Mouse (Mus musculus) neural tube, embryonic 14.5 days (tissue): ENCODE measurements around the gene Wdfy1. TPM values are rescaled to one million over a fixed set of nuclear protein-coding genes. Genes with fewer than 3 reads are reported as not detected.

Experiments
- ATAC-seq: fragments of 200-750 bp; cut with Nextera tagmentation; 2 replicates; pipeline ENCODE4 v1.8.0; 2017; ENCODE audit warnings: low read depth, mild to moderate bottlenecking, moderate TSS enrichment, moderate library complexity
- H3K27ac ChIP-seq: fragments of 300-500 bp; sonication (generic); 2 replicates; pipeline ENCODE4 v1.5.1; 2014; ENCODE audit warnings: low read depth, mild to moderate bottlenecking, control low read depth, low read length, moderate library complexity, mixed read lengths
- H3K27me3 ChIP-seq: fragments of 300-500 bp; sonication (generic); 2 replicates; pipeline ENCODE4 v1.6.1; 2014; ENCODE audit warnings: low read length; ENCODE audit not compliant: control insufficient read depth, insufficient read depth
- H3K36me3 ChIP-seq: fragments of 300-500 bp; sonication (generic); 2 replicates; pipeline ENCODE4 v1.6.1; 2014; ENCODE audit warnings: low read length, mixed read lengths; ENCODE audit not compliant: control insufficient read depth, insufficient read depth
- H3K4me1 ChIP-seq: fragments of 300-500 bp; sonication (generic); 2 replicates; pipeline ENCODE4 v1.6.1; 2014; ENCODE audit warnings: low read length; ENCODE audit not compliant: control insufficient read depth, insufficient read depth
- H3K4me2 ChIP-seq: fragments of 300-500 bp; sonication (generic); 2 replicates; pipeline ENCODE4 v1.6.1; 2014; ENCODE audit warnings: mild to moderate bottlenecking, low read depth, low read length, control low read depth
- H3K4me3 ChIP-seq: fragments of 300-500 bp; sonication (generic); 2 replicates; pipeline ENCODE4 v1.5.1; 2014; ENCODE audit warnings: low read depth, low read length, control low read depth, mixed read lengths
- H3K9ac ChIP-seq: fragments of 300-500 bp; sonication (generic); replicated peaks from 2 replicates; pipeline ENCODE4 v1.6.1; 2014; ENCODE audit warnings: low read depth, mild to moderate bottlenecking, control low read depth, low read length, mixed read lengths
- H3K9me3 ChIP-seq: fragments of 300-500 bp; sonication (generic); 2 replicates; pipeline ENCODE4 v1.6.1; 2016; ENCODE audit warnings: low read length; ENCODE audit not compliant: control insufficient read depth
- WGBS: fragments of 180-500 bp; shearing (Covaris S2); extraction: QIAGEN DNeasy Blood & Tissue Kit; methylation state at CpG from one replicate; pipeline ENCODE4 v1.1.7; 2014; 5-methylcytosine and 5-hydroxymethylcytosine counted together
- polyA plus RNA-seq: library from polyadenylated mRNA; unstranded; fragments of >200 nt; fragmentation: Nextera tagmentation; extraction: Ambion mirVana; gene quantifications from 2 replicates; pipeline ENCODE4 v1.2.1, GENCODE M21; 2014

The Wdfy1 gene
- polyA plus RNA-seq, 1 experiment from 2014 or later: 109 TPM

GRCm38 (mm10) chr1:79687254-79687653 lies 88.7 kb downstream of the Wdfy1 start:
- Histone ChIP-seq H3K9me3 (0 out of 2 replicates have a peak, but pooled peaks cover 2% of the 10 kb centered on the region), H3K4me1 (no peaks in the 10 kb centered on the region), H3K4me3 (no peak overlapping the region), H3K36me3 (no peaks in the 10 kb centered on the region), H3K27me3 (no peaks in the 10 kb centered on the region), H3K9ac (no peak overlapping the region), H3K27ac (no peak overlapping the region), H3K4me2 (no peak overlapping the region)
- WGBS: 85% methylated on average over 1 of the region's 1 CpGs
- ATAC-seq: no peak

DNA sequence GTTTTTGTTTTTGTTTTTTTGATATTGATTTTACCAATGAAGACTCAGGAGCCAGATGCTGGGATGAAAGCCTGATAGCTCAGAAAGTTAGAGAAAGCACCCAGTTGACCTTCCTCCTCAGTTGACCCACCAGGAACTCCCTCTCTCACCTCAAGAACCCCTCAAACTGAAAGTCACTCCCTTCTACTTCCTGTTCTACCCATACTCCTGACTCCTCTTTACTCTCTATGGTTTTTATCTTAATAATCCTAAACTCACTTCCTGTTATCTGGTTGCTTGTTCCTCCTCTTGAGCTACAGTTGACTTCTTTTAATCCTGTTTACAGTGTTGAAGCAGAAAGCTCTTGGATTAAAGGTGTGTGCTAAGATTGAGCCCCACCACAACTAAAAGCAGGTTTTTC lies 91.9 kb downstream of the Wdfy1 start:
- Histone ChIP-seq H3K4me3 (no peak overlapping the region), H3K9ac (no peak overlapping the region), H3K4me1 (no peaks in the 10 kb centered on the region), H3K27ac (no peak overlapping the region), H3K27me3 (no peaks in the 10 kb centered on the region), H3K36me3 (no peaks in the 10 kb centered on the region), H3K4me2 (no peak overlapping the region), H3K9me3 (0 out of 2 replicates have a peak, but pooled peaks cover 2% of the 10 kb centered on the region)
- ATAC-seq: no peak

GRCm38 (mm10) chr1:79682936-79683335 lies 93.0 kb downstream of the Wdfy1 start:
- 13% methylated on average over 5 of the region's 5 CpGs for WGBS
- Histone ChIP-seq H3K27ac (no peak overlapping the region), H3K9ac (no peak overlapping the region), H3K36me3 (no peaks in the 10 kb centered on the region), H3K27me3 (no peaks in the 10 kb centered on the region), H3K4me3 (no peak overlapping the region), H3K9me3 (0 out of 2 replicates have a peak, but pooled peaks cover under 1% of the 10 kb centered on the region), H3K4me1 (no peaks in the 10 kb centered on the region), H3K4me2 (no peak overlapping the region)
- no peak for ATAC-seq

DNA sequence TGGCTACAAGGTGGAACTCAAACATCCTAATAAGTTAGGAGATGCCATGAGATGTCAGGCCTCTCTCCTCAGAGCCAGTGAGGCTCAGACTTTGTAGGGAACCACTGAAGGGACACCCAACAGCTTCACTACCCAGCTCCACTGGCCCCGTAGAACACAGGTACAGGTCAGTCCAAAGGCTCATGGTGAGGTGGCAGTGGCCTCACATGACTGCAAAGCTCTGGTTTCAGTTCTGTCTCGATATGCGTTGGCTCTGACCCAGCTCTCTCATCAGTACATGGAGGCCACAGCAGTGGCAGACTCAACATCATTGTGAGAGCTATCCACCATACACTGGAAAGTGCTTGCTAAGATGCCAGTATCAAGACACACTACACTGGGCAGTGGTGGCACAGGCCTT lies 95.2 kb downstream of the Wdfy1 start:
- H3K27ac ChIP-seq: no peak overlapping the region
- H3K4me3 ChIP-seq: no peak overlapping the region
- no peaks in the 10 kb centered on the region for H3K27me3 ChIP-seq
- no peaks in the 10 kb centered on the region for H3K9me3 ChIP-seq
- H3K9ac ChIP-seq: no peak overlapping the region
- 96% methylated on average over 3 of the region's 3 CpGs for WGBS
- no peaks in the 10 kb centered on the region for H3K36me3 ChIP-seq
- no peak overlapping the region for H3K4me2 ChIP-seq
- no peaks in the 10 kb centered on the region for H3K4me1 ChIP-seq
- ATAC-seq: no peak

- no peaks in the 10 kb centered on the region for H3K36me3 ChIP-seq
- H3K4me2 ChIP-seq: no peak overlapping the region
- H3K9ac ChIP-seq: no peak overlapping the region
- H3K4me3 ChIP-seq: no peak overlapping the region
- ATAC-seq: no peak
- H3K9me3 ChIP-seq: no peaks in the 10 kb centered on the region
- 55% methylated on average over 8 of the region's 8 CpGs for WGBS
- no peak overlapping the region for H3K27ac ChIP-seq
- peaks cover 1% of the 10 kb centered on the region for H3K27me3 ChIP-seq
- H3K4me1 ChIP-seq: no peaks in the 10 kb centered on the region
These were observed 97.7 kb downstream of the Wdfy1 start for GRCm38 (mm10) chr1:79678117-79678684.

GRCm38 (mm10) chr1:79675716-79676115 lies 100.2 kb downstream of the Wdfy1 start:
- Histone ChIP-seq H3K9me3 (no peaks in the 10 kb centered on the region), H3K4me2 (no peak overlapping the region), H3K9ac (no peak overlapping the region), H3K27me3 (peaks cover 16% of the 10 kb centered on the region), H3K4me1 (peaks cover 5% of the 10 kb centered on the region; the same call in 1 of the 2 replicates), H3K36me3 (no peaks in the 10 kb centered on the region), H3K27ac (no peak overlapping the region), H3K4me3 (no peak overlapping the region)
- ATAC-seq: no peak
- 78% methylated on average over 4 of the region's 4 CpGs for WGBS

DNA sequence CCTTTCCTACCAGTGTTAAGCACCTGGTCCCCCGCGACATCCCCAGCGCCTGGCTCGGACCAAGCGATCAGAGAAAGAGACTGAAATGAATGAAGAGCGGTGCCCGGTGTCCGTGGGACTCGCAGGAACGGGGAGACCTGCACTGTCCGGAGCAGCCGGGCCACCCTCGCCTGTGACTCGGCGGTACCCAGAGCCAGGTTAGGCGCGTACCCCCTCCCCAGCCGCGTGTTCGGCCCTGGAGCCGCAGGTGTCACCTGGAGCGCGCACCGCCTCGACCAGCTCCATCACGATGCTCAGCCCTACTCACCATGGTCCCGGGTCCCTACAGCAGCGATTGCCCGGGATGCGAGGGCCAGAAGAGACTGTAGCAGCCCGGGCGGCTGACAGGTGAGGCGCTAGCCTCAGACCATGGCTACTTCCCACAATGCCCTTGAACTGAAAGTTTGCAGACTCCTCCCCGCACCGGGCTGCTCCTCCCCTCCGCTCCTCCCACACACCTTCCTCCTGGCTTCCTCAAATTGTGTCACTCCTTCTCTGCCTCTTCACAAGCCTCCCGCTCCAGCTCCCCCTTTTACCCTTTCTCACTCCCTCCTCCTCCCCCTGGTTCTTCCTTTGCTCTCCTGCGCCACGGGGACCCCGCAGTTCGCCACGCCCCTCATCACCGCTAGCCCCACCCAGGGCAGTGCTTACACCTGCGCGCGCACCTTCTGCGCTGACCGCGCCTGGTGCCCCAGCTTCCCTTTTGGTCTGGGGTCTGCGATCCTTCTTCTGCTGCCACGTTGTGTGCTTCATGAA lies 104.2 kb downstream of the Wdfy1 start, which contains the start of gene Ap1s3:
Gene Ap1s3 (minus strand): TSS at position 430 of the 795 bp plus-strand sequence.
- H3K4me1 ChIP-seq: peaks cover 5% of the 10 kb centered on the region; the same call in 1 of the 2 replicates
- peak within 1 kb of the TSS; percentile 99 for H3K4me2 ChIP-seq
- H3K27ac ChIP-seq: no peak within 1 kb of the TSS
- WGBS: under 1% methylated on average over 49 of the region's 51 CpGs
- no peaks in the 10 kb centered on the region for H3K9me3 ChIP-seq
- peaks cover 20% of the 10 kb centered on the region for H3K27me3 ChIP-seq
- peak; percentile 89 for ATAC-seq
- H3K4me3 ChIP-seq: peak within 1 kb of the TSS; percentile 53
- H3K9ac ChIP-seq: peak within 1 kb of the TSS; percentile 42; the same call in 1 of the 2 replicates
- H3K36me3 ChIP-seq: no peaks in the 10 kb centered on the region

DNA sequence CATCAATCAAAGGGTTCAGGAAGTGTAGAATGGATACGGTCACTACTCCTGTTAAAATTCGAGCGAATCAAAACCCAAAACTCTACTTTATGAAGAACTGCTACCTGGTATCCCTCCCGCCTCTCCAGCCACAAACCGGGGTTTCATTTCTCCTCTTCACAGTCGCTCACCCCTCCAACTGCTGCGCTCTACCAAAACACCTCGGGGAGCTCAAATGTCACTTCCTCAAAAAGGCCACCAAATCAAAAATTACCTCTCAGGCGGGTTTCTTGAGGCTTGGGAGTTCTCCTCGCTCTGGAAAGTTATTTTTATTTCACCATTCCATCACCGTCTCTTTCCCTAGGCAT lies 104.8 kb downstream of the Wdfy1 start:
- peak overlapping the region; percentile 99 for H3K4me2 ChIP-seq
- H3K36me3 ChIP-seq: no peaks in the 10 kb centered on the region
- H3K4me1 ChIP-seq: peaks cover 5% of the 10 kb centered on the region; the same call in 1 of the 2 replicates
- H3K9me3 ChIP-seq: no peaks in the 10 kb centered on the region
- H3K9ac ChIP-seq: peak overlapping the region; percentile 42; the same call in 1 of the 2 replicates
- ATAC-seq: no peak
- H3K27me3 ChIP-seq: peaks cover 20% of the 10 kb centered on the region
- no peak overlapping the region for H3K27ac ChIP-seq
- H3K4me3 ChIP-seq: peak overlapping the region; percentile 53
- WGBS: 2% methylated on average over 11 of the region's 11 CpGs

DNA sequence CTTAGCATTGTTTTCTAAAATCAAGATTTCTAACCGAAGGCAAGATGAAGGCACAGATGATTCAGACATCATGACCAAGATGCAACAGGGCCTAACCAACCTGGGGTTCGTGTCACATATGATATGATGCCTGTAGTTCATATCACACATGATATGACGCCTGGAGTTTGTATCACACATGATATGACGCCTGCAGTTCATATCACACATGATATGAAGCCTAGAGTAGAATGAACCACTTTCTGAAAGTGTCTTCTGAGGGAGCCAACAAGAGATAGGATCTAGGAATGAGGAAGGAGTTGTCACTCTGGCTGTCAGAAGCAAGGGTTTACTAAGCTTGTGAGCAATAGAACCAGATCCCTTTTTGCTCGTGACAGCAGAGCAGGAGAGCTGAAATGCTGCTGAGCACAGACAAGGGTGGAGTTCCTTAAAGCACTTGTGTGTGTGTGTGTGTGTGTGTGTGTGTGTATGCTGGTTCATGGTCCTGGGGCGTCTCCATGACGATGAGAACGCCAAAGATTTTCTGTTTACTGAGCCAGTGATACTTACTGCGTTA lies 106.4 kb downstream of the Wdfy1 start:
- Histone ChIP-seq H3K4me3 (no peak overlapping the region), H3K36me3 (no peaks in the 10 kb centered on the region), H3K9me3 (no peaks in the 10 kb centered on the region), H3K4me1 (peaks cover 5% of the 10 kb centered on the region; the same call in 1 of the 2 replicates), H3K9ac (no peak overlapping the region), H3K4me2 (no peak overlapping the region), H3K27me3 (peaks cover 20% of the 10 kb centered on the region), H3K27ac (no peak overlapping the region)
- WGBS: 84% methylated on average over 9 of the region's 9 CpGs
- no peak for ATAC-seq
